Mouse (Mus musculus) layer of hippocampus, adult 9-11 months (tissue): ENCODE measurements around the gene Ptprf.

Source experiments
- DNase-seq: peaks from one replicate; pipeline ENCODE4 v3.0.0; 2022

Gene Ptprf

DNA sequence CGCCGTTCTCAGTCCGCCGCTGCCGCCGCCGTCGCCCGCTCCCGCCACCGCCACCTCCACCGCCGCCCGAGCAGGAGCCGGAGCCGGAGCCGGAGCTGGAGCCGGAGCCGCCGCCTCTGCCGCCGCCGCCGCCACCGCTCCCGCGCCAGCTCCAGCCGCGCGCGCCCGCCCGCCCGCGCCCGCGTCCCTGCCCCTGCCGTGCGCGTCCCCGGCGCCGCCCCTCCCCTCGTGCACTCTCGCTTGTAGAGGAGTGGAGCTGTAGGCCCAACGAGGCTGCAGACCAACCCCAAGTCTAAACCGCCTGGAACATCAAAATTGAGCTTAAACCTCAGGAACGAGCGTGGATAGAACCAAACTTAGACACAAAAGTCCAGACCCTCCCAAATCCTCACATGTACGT lies at the start of gene Ptprf:
Gene Ptprf, minus strand, starts transcription at position 175 of the 400 bp plus-strand sequence.
- peak; percentile 68 for DNase-seq

DNA sequence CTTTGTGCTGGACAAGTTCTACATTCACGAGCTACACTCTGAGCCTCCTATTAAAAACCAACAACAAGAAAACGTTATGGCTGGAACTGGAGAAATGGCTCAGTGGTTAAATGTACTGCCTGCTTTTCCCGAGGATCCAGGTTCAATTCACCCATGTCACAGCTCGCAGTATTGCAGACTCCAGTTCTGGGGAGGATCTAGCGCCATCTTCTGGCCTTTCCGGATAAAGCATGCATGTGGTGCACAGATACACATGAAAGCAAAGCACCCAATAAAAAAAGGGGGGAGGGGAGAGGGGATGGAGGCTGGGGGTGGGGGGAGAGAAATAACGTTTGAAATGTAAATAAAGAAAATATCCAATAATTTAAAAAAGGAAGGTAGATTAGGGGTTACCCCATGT lies 45.5 kb upstream of the Ptprf start:
- DNase-seq = no peak

DNA sequence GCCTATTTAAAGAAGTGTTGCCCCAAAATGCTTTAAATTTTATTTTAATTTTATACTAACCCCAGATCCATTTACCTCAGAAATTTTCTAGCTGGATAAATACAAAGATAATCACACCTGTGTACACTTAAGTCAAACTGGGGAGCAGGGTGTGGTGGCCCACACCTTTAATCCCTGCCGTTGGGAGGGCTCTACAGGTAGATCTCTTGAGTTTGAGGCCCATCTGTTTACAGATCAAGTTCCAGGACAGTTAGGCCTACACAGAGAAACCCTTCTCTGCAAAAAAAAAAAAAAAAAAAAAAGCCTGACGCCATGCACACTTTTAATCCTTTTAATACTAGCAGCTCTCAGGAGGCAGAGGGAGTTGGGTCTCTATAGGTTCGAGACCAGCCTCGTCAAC lies 44.8 kb upstream of the Ptprf start:
- no peak for DNase-seq

DNA sequence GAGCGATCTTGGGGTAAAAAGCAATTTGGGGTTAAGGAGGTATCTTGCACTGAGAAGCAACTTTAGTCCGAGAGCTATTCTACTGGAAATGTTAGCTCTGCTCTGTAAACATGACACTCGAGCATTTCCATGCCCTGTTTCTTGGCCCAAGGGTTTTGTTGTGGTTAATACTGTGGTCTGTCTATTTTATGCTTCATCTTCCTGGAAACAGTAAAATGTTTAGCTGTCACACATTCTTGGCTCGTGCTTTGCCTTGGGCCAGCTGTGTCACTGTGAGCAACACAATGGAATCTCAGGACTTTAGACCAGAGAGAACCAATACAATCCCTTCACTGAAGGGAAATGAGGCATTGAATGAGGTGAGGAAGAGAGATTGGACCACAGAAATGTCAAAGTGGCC lies 40.6 kb upstream of the Ptprf start:
- DNase-seq = no peak

DNA sequence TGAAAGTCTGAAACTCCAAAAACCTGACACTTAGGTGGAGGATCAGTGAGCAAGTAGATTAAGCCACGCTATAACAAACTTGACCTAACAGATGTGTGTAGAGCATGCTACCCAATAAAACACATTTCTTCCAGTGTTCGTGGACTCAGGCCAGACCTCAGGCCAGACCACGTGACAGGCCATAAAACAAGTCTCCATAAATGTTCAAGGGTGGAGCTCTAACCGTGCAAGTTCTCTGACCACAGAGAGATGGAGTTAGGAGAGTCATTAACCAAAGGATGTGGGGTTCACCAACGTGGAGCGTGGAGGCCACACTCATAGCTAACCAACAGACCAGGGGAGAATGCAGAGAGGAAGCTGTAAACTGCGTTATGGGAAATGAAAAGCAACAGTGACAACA lies 35.3 kb upstream of the Ptprf start:
- DNase-seq = no peak

DNA sequence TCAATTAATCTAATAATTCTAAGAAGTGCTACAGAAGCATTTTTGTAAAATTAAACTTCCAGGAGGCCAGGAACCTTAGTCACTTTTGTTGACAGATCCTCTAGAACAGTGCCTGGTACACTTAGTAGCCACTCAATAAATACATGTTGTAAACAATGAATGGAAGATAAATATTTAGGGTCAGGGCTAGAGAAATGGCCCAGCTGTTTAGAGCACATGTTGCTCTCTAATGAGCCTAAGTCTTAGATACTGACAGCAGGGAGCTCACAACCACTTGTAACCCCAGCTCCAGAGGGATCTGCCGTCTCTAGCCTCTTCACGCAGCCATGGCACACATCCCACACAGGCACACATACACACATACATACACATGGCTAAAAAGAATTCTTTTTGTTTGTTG lies 29.4 kb upstream of the Ptprf start:
- DNase-seq = no peak

DNA sequence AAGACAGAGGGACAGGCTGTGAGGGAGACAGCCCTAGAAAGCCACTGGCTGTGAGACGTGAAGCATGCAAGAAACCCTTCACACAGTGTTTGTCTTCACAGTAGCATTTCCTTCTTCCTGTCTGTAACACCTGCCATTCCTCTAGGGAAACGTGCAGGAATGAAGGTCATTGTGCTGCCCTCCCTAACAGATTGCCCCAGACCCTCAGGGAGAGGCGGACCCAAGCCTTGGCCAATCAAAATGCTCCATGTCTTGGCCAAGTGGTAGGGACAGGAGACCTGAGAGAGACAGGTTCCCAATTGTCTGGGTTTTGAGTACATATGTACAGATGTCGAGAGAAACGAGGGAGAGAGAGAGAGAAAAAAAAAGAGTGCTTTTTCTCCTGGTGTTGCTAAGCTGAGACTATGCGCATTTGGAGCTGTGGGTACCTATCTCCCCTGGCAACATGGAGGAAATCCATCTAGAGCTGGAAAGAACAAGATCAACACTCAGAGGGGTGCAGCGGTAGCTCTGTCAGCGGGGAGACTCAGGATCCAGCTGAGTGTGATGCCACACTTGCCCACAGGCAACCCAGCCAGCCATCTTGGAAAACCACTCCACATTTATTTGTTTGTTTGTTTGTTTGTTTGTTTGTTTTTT lies 28.6 kb upstream of the Ptprf start:
- DNase-seq = no peak

DNA sequence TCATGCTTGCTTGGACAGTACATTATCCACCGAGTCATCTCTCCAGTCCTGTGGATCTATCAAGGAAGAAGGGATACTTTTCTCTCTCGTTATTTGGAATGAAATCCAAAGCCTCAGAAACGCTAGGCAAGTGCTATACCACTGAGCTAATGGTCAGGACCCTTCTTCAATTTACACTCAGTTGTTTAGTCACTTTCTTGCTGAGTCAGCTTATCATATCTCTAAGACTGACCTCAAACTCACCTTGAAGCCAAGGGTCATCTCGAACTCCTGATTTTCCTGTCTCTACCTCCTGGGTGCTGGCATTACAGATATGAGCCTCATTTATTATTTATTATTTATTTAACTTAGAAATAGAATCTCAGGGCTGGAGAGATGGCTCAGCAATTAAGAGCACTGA lies 25.5 kb upstream of the Ptprf start:
- DNase-seq = no peak

DNA sequence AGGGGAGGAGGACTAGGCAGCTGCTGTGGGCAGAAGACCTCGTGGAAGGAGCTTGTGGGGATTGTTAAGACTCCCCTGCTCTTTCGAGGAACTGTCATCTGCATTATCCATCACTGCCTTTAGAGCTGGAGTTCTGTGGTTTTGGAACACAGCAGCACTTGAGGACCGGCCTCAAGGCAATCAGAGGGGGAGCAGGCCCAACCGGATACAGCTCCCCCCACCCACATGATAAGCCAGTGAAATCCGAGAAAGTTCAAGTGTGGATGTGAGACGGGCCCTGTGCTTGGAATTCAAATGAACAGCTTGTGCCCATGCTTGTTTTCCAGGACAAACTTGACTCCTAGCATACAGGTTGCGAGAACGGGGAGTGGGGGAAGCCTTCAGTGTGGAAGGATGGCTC lies 24.1 kb upstream of the Ptprf start:
- DNase-seq = no peak

DNA sequence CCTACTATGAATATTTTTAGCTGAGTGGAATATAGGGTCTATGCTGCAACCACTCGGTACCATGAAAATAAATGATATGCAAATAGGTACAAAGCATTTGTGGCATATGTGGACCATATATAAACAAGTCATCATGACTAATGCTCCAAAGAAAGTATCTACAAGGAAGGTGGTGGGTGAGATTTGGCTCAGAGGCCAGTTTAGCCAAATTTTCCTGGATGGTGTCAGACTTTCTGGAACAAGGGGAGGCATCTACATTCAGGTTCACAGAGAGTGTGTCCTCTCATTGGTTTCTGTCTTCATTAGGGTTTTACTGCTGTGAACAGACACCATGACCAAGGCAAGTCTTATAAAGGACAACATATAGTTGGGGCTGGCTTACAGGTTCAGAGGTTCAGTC lies 19.3 kb upstream of the Ptprf start:
- no peak for DNase-seq

DNA sequence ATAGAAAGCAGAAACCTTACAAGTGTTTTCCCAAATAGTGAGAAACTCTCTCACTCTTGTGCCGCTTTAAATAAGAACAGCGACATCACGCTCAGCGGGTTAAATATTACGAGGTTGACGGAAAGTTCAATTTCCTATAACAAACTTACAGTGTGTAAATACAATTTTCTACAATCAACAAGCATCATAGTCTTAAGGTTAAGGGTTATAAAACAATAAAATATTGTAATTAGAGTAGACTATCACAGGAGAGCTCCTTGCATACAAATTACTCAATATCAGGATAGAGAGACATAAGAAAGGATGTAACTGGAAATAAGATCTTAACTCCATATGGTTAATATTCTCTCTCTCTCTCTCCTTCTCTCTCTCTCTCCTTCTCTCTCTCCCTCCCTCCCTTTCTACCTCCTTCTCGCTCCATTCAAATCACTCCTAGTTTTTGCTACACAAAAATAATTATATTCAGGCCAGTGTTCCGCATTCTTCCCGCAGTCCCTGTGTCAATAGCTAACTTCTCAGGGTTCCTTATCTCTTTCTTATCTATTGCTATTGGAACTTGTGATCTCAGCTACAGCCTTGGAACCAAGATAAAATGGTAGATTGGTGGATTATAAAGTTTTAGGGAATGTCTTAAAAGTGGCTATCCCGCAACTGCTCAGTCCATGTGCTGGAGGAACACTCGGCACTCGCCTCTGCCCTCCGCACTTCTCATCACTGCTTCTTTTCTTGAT lies 16.5 kb upstream of the Ptprf start:
- DNase-seq = no peak

DNA sequence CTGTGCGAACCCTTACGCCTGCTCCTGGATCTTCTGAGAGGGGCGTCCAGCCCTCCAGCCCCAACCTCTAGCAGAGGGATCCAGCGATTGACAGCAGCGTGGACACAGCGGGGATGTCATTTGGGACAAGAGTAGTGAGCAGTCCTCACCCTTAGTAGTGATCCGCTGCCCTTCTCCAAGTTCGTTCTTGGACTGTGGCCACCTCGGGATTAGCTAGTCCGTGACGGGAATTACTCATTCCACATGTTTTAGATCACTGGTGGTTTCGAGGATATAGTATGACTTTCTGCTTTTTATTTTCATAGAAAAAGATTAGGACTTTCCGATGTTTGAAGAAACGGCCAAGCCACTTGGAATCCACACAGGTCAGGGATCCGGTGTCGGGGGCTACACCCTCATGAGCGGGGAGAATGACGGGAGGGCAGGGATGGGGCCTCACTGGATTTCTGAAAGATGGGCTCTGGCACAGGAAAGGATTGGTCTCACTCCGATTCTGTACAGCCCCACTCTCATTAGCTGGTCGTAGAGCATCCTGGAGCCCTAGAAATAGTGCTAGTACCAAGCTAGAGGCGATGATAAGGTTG lies 15.0 kb upstream of the Ptprf start:
- DNase-seq = no peak

DNA sequence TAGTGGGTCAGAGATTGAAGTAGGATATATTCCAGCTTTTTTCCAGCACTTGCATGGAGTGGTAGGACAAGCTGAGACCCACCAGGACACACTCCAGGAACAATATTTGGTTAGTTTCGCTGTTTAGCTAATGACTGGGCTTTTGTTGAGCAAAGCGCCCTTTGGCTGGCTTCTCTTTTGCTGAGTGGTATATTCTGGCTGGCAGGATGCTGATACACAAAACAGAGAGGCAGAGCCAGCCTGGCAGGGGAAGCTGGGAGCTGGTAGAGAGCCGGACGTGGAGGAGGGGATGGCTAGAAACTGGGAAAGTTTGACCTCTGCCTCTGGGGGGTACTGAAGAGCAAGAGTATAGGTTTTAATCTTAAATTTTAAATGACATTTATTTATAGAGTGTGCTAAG lies 13.8 kb upstream of the Ptprf start:
- no peak for DNase-seq

DNA sequence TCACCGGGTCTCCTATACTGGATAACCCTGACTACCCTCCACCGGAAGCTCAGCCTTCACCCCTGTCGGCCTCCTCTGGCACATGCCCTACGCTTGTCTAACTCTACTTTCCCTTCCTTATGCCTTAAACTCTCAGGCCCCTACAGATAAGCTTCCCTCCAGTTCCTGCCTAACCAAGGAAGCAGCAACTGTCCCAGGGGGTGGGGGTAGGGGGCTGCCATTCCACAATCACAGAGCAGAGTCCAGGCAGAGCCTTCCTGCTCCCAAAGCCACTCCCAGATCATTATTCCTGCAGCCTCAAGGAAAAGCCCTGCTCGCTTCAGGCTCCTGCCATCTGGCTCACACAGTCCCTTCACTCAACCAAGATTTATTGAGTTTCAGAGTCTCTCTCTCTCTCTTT lies 6.6 kb upstream of the Ptprf start:
- DNase-seq = no peak

DNA sequence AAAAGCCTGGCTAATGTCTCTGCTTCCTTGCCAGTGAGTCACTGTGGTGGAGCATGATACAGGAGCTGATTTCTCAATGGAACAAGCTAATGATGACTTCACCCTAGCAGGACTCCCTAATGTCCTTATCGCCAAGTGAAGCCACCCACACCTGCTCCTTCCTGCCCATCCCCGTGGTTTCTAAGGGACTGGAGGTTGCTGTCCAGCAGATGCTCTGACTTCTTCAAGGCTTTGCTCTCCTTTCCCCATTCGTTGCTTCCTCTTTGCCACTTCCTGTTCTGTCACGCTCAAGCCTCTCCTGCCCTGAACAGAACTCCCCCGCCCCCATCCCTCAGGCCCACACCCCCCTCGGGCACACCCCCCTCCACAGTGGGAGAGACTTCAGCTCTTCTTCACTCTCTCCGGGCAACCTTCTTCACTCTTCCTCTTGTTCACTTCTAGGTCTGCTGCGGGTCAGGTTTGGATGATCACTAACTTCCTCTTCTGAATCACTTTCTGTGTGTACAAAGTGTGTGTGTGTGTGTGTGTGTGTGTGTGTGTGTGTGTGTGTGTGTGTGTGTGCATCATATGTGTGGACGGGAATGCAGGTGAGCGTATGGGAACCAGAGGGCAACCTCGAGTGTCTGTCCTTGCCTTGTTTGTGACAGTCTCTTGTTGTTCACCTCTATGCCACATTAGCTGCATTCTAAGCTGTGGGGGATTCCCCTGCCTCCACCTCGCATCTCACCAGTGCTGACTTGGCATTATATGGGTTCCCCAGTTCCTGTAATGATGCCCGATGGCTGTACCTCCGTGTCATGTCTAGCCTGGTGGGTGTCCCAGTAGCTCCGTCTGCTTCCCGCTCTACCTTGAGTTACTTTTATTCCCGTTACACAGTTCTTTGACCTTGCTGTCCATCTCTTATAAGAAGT lies 4.7 kb upstream of the Ptprf start:
- DNase-seq = no peak

DNA sequence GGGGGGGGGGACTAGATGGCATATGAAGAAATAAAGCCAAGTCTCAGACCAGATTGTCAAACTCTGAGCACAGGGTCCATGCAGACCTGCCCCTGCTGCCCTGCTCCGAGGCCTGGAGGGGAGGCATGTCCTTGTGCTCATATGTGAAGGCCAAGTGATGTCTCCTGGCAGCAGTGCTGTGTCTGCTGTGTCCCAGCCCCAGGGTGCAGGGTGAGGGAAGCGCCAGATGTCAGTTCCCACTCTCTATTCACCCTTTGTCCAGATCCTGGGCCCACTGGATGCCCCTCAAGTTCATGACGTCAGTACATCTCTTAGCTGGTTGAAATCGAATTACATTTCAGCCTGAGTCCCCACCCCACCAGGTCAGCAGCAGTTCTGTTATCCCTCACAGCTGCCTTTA lies 3.6 kb upstream of the Ptprf start:
- no peak for DNase-seq

DNA sequence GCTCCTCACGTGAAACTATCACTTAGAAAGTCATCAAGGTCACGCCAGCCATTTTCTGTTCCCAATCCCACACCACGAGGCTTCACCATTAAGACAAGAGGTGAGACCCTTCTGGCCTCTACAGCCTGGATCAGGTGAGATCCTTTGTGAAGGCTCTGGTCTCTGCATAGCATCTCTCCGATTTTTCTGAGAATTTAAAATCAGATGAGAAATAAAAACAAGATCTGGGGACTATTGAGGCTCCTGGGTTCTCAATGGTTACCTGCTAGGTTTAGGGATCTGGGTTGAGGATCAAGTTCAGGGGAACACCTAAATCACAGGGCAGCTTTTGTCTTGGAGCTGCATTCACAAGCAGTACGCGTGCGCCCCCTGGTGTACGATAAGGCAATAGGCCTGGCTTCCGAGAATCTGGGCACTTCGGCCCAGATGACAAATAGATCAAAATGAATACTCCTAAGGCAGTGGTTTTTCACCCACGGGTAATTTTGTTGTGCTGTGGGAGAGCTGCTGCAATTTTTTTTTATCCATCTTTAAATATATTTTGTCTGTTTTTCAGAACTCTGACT lies 1.6 kb upstream of the Ptprf start:
- DNase-seq = peak; percentile 73

DNA sequence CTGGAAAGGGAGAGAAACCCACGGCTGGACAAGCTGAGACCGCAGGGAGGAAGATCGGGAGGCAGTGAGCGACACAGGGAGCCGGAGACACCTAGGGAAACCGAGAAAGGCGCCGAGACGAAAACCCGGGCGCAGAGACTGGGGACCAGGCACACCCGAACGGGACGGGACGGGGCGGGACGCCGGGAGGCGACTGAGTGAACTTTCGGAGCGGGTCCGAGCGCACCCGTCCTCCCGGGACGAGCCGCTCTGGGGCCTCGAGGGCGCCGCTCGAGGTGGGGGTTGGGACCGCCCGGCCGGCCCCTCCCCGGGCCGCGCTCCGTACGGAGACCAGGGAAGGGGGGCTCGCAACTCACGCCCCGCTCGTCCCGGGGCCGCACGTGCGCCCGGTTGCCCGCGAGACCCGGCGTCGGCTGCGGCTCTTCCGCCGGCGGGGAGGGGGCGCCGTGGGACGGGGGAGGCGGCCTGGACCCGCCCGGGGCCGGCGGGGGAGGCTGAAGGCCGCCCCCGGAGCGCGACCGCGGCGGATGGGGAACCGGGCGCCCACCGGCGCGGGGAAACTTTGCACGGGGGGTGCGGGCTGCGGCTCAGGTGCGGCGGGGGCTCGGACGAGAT lies 682 bp downstream of the Ptprf start:
- no peak for DNase-seq

DNA sequence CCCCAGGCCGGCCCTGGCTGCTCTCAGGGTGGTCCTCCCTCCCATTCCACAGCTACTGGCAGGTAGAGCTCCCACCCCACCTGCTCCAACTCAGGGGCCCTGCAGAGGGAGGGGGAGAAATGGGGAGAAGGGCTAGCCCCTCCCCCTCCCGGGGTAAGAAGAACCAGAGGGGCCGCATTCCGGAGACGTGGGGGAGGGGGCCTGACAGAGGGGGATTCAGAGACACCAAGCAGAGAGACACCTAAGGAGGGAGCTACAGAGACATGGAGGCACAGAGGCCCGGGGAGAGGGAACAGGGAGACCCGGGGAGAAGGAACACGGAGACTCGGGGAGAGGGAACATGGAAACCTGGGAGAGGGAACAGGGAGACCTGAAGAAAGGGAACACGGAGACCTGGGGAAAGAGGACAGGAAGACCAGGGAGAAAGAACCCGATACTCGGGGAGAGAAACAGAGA lies 1.2 kb downstream of the Ptprf start:
- DNase-seq = no peak

DNA sequence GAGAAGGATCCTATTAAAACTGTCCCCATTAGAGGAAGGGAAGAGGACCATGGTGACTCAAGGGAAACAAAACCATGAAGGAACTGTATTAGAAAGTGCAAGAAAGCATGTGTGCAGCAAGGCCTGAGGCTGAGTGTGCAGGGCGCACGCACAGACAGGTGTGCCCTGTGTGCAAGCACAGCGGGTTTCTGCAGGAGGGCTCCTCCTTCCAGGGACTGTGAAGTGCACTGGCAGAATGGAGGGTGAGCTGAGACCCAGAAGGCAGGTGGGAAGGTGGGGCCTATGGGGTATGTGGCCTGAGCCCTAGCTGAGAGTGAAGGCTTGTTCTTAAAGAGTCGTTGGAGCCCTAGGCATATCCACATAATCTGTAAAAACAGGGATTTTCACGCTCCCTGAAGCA lies 1.9 kb downstream of the Ptprf start:
- DNase-seq = no peak

DNA sequence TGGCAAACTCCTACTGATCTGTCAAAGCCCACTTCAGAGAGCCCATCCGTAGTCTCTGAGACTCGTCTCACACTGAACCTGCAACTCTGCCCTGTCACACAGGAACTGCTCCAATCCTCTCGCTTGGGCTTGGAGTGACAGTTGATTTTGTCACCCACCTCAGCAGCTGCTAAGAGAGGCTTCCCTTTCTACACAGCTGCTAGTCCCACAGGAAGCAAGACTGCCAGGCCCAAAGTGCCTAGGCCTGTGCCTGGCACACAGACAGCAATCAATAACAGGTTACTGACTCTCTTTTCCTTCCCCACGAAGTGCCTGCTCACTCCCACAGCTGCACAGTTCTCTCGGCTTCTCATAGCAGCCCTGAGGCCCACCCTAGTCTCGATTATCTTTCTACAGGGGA lies 2.7 kb downstream of the Ptprf start:
- DNase-seq = no peak

DNA sequence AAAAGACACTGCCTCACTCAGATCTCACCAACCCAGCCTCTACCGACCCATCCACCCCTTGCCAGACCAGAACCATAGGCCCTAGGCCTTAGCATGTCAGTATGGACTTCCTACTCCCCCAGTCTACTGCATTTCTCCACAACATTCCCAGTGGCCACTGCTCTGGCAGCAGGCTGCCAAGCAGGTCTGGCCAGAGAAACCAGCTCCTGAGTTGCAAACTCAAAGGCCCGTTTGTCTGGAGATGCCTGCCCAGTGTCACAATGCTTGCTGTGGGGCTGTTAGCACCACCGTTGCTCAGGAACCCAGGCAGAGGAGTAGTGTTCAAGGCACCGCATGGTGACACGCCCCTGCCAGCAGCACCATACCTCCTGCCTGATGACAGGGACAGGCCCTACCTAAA lies 5.0 kb downstream of the Ptprf start:
- no peak for DNase-seq

DNA sequence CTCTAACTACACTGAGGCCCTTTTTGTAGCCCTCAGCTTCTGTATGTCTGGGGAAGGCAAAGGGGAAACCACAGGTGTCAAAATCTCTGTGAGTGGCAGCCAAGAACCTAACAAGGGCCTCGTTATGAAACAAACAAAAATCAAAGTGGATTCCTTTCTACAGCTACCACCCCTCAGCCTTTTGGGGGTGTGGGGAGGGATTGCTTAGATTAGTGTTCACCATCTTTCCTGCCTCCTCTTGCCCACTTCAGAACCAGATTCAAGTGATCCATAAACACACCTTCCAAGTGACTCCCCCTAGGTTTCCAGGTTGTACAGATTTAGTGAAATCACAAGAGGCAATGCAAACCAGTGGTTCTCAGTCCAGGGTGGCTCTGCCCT lies 9.0 kb downstream of the Ptprf start:
- DNase-seq = no peak
